Mouse (Mus musculus): ENCODE data around the gene 9930022D16Rik. TPM values are rescaled to one million over a fixed set of nuclear protein-coding genes. Genes with fewer than 3 reads are reported as not detected.

The 9930022D16Rik gene
- polyA plus RNA-seq, 1 experiment = not detected

- Histone ChIP-seq H3K27me3 (replicated peaks; ENCODE audit: control insufficient read depth, insufficient read depth, low read length) (no peaks in the 10 kb centered on the region), H3K4me3 (ENCODE audit: insufficient read depth, low read depth, low read length) (no peak overlapping the region), H3K4me1 (ENCODE audit: control insufficient read depth, insufficient read depth, low read length) (peaks cover 30% of the 10 kb centered on the region), H3K27ac (ENCODE audit: insufficient read depth, low read depth, low read length) (peak overlapping the region; percentile 4; the same call in 1 of the 2 replicates), H3K36me3 (ENCODE audit: control insufficient read depth, insufficient read depth, low read length) (no peaks in the 10 kb centered on the region)
- DNase-seq = no peak
- TF ChIP-seq POLR2A (IDR thresholded peaks at IDR 0.05; ENCODE audit: low read depth, low read length) = no peak
- no peak for TF ChIP-seq CTCF (conservative IDR thresholded peaks at IDR 0.05; ENCODE audit: insufficient read depth, insufficient read length, low read depth, low read length)
- WGBS = 40% methylated on average over 7 of the region's 7 CpGs
These were observed 37.1 kb upstream of the 9930022D16Rik start for GRCm38 (mm10) chr11:109376484-109377143.

- Histone ChIP-seq H3K36me3 (ENCODE audit: control insufficient read depth, insufficient read depth, low read length) (no peaks in the 10 kb centered on the region), H3K4me1 (ENCODE audit: control insufficient read depth, insufficient read depth, low read length) (peaks cover 25% of the 10 kb centered on the region), H3K4me3 (ENCODE audit: insufficient read depth, low read depth, low read length) (no peak overlapping the region), H3K27me3 (replicated peaks; ENCODE audit: control insufficient read depth, insufficient read depth, low read length) (no peaks in the 10 kb centered on the region), H3K27ac (ENCODE audit: insufficient read depth, low read depth, low read length) (no peak overlapping the region)
- no peak for DNase-seq
- TF ChIP-seq CTCF (conservative IDR thresholded peaks at IDR 0.05; ENCODE audit: insufficient read depth, insufficient read length, low read depth, low read length) (no peak), POLR2A (IDR thresholded peaks at IDR 0.05; ENCODE audit: low read depth, low read length) (no peak)
- WGBS = 16% methylated on average over 10 of the region's 10 CpGs
These were observed 36.2 kb upstream of the 9930022D16Rik start for GRCm38 (mm10) chr11:109377477-109377876.

GRCm38 (mm10) chr11:109378051-109378450 lies 35.7 kb upstream of the 9930022D16Rik start:
- Histone ChIP-seq H3K4me1 (ENCODE audit: control insufficient read depth, insufficient read depth, low read length) (peaks cover 25% of the 10 kb centered on the region), H3K4me3 (ENCODE audit: insufficient read depth, low read depth, low read length) (no peak overlapping the region), H3K27ac (ENCODE audit: insufficient read depth, low read depth, low read length) (no peak overlapping the region), H3K36me3 (ENCODE audit: control insufficient read depth, insufficient read depth, low read length) (no peaks in the 10 kb centered on the region), H3K27me3 (replicated peaks; ENCODE audit: control insufficient read depth, insufficient read depth, low read length) (no peaks in the 10 kb centered on the region)
- TF ChIP-seq CTCF (conservative IDR thresholded peaks at IDR 0.05; ENCODE audit: insufficient read depth, insufficient read length, low read depth, low read length) = no peak
- no peak for TF ChIP-seq POLR2A (IDR thresholded peaks at IDR 0.05; ENCODE audit: low read depth, low read length)
- 60% methylated on average over 7 of the region's 7 CpGs for WGBS
- no peak for DNase-seq

GRCm38 (mm10) chr11:109380662-109381061 lies 33.1 kb upstream of the 9930022D16Rik start:
- no peak overlapping the region for H3K4me3 ChIP-seq (ENCODE audit: insufficient read depth, low read depth, low read length)
- WGBS = 63% methylated on average over 5 of the region's 5 CpGs
- no peaks in the 10 kb centered on the region for H3K27me3 ChIP-seq (replicated peaks; ENCODE audit: control insufficient read depth, insufficient read depth, low read length)
- no peaks in the 10 kb centered on the region for H3K36me3 ChIP-seq (ENCODE audit: control insufficient read depth, insufficient read depth, low read length)
- no peak for DNase-seq
- H3K4me1 ChIP-seq (ENCODE audit: control insufficient read depth, insufficient read depth, low read length) = peaks cover 35% of the 10 kb centered on the region
- TF ChIP-seq POLR2A (IDR thresholded peaks at IDR 0.05; ENCODE audit: low read depth, low read length) (no peak), CTCF (conservative IDR thresholded peaks at IDR 0.05; ENCODE audit: insufficient read depth, insufficient read length, low read depth, low read length) (no peak)
- H3K27ac ChIP-seq (ENCODE audit: insufficient read depth, low read depth, low read length) = no peak overlapping the region

GRCm38 (mm10) chr11:109385296-109385695 lies 28.4 kb upstream of the 9930022D16Rik start:
- DNase-seq = no peak
- Histone ChIP-seq H3K27ac (ENCODE audit: insufficient read depth, low read depth, low read length) (peak overlapping the region; percentile 41; the same call in 1 of the 2 replicates), H3K36me3 (ENCODE audit: control insufficient read depth, insufficient read depth, low read length) (no peaks in the 10 kb centered on the region), H3K4me3 (ENCODE audit: insufficient read depth, low read depth, low read length) (no peak overlapping the region), H3K4me1 (ENCODE audit: control insufficient read depth, insufficient read depth, low read length) (peaks cover 23% of the 10 kb centered on the region), H3K27me3 (replicated peaks; ENCODE audit: control insufficient read depth, insufficient read depth, low read length) (no peaks in the 10 kb centered on the region)
- no peak for TF ChIP-seq POLR2A (IDR thresholded peaks at IDR 0.05; ENCODE audit: low read depth, low read length)
- no peak for TF ChIP-seq CTCF (conservative IDR thresholded peaks at IDR 0.05; ENCODE audit: insufficient read depth, insufficient read length, low read depth, low read length)
- 79% methylated on average over 8 of the region's 8 CpGs for WGBS

GRCm38 (mm10) chr11:109389046-109389445 lies 24.7 kb upstream of the 9930022D16Rik start:
- Histone ChIP-seq H3K36me3 (ENCODE audit: control insufficient read depth, insufficient read depth, low read length) (no peaks in the 10 kb centered on the region), H3K4me1 (ENCODE audit: control insufficient read depth, insufficient read depth, low read length) (peaks cover 22% of the 10 kb centered on the region), H3K27me3 (replicated peaks; ENCODE audit: control insufficient read depth, insufficient read depth, low read length) (no peaks in the 10 kb centered on the region), H3K4me3 (ENCODE audit: insufficient read depth, low read depth, low read length) (no peak overlapping the region), H3K27ac (ENCODE audit: insufficient read depth, low read depth, low read length) (no peak overlapping the region)
- TF ChIP-seq CTCF (conservative IDR thresholded peaks at IDR 0.05; ENCODE audit: insufficient read depth, insufficient read length, low read depth, low read length) (no peak), POLR2A (IDR thresholded peaks at IDR 0.05; ENCODE audit: low read depth, low read length) (no peak)
- WGBS = 70% methylated on average over 5 of the region's 5 CpGs
- DNase-seq = peak; percentile 30

- Histone ChIP-seq H3K27ac (ENCODE audit: insufficient read depth, low read depth, low read length) (no peak overlapping the region), H3K27me3 (replicated peaks; ENCODE audit: control insufficient read depth, insufficient read depth, low read length) (no peaks in the 10 kb centered on the region), H3K4me3 (ENCODE audit: insufficient read depth, low read depth, low read length) (no peak overlapping the region), H3K36me3 (ENCODE audit: control insufficient read depth, insufficient read depth, low read length) (no peaks in the 10 kb centered on the region; the same call in 1 of the 2 replicates), H3K4me1 (ENCODE audit: control insufficient read depth, insufficient read depth, low read length) (peaks cover 16% of the 10 kb centered on the region)
- TF ChIP-seq POLR2A (IDR thresholded peaks at IDR 0.05; ENCODE audit: low read depth, low read length) = no peak
- no peak for TF ChIP-seq CTCF (conservative IDR thresholded peaks at IDR 0.05; ENCODE audit: insufficient read depth, insufficient read length, low read depth, low read length)
- no peak for DNase-seq
- 80% methylated on average over 7 of the region's 7 CpGs for WGBS
These were observed 22.5 kb upstream of the 9930022D16Rik start for GRCm38 (mm10) chr11:109391200-109391599.
